Mouse (Mus musculus): ENCODE measurements around the gene Dhx29.

GRCm38 (mm10) chr13:112976720-112977119, 49.5 kb downstream of the Dhx29 start:
- no peak for TF ChIP-seq GATA1 (IDR thresholded peaks at IDR 0.05; ENCODE audit: low read length)
- no peak for TF ChIP-seq TAL1 (IDR thresholded peaks at IDR 0.05; ENCODE audit: low read length)
